Mouse (Mus musculus) frontal cortex, postnatal 36 days (tissue): ENCODE measurements around the gene Rad21l.

Source experiments
- DNase-seq, 2 experiments: peaks; one replicate each; pipeline ENCODE4 v3.0.0; 2022; ENCODE audit warnings: low spot score in 2 of 2

The Rad21l gene

DNA sequence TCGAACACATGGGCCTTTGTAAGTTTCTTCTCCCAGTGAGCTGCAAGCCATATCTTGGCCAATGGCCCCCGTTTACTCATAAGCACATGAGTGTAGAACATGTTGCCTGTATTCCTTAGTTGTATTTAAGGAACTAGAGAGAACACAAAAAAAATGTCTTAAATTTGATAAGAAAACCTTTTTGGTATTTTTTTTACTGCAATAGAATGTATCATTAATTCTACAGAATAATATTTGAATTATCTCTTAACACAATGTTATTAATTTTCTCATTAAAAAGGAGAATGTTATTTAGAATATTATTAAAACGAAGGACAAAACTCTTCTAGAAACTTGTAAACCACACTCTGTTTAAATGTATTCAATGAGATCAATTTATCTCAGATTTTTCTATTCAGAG is at the start of gene Rad21l:
Rad21l (minus strand) TSS at position 101 of the 400 bp plus-strand sequence.
- no peak for DNase-seq

DNA sequence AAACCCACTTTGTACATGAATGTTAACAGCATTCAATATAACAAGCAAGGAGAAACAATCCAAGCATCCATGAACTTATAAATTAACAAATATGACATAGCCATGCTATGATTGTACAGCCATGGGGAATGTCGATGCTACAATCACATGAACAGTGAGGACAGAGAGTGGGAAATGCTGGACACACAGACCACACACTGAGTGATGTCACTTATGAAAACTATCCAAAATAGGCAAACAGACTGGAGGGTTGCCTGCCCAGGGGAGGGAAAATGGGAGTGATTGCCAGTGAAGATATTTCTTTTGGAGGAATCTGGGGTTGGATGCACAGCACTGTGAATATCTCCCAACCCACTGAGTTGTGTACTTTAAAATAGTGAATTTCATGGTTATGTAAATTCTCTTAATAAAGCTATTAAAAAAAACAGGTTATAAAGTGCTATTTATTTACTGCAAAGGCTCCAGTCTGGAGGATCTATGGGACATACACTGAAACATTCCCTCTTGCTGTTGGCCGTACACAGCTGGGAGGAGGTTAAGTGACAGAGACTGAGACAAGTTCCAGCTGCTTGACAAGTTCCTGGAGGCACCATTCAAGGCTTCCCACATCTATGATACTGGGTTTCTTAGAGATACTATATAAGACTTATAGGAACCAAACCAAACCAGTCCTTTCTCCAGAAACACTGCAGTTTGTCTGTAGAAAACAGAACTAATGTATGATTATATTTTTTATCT is 48.2 kb upstream of the Rad21l start:
- DNase-seq = peak in 1 of 2 experiments; percentile 40

GRCm38 (mm10) chr2:151715526-151715925 is 47.2 kb upstream of the Rad21l start:
- DNase-seq = peak; percentile 25 to 82

DNA sequence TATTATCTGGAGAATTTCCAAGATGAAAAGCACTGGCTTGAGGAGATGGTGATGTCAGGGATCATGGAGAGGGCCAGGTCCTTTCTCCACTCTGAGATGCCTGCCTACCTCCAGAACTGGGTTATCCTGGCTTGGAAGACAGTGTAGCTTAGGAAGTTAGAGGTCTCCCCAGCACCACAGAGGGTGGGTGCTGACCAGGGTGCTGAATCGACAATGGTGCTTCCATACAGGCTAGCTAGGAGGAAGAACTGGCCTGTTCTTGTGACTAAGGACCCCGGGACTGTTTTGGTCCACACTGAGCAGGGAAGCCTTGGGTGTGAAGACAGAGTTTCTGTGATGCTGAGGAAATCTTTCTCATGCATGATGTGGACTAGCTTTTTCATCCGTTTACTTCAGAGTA is 44.3 kb upstream of the Rad21l start:
- no peak for DNase-seq

GRCm38 (mm10) chr2:151702851-151703190 is 34.5 kb upstream of the Rad21l start:
- no peak for DNase-seq

- DNase-seq = peak; percentile 38 to 44
Measured at GRCm38 (mm10) chr2:151702146-151702850, 34.0 kb upstream of the Rad21l start.

GRCm38 (mm10) chr2:151701231-151702145 is 33.2 kb upstream of the Rad21l start, which contains the start of gene Tmem74b:
Gene Tmem74b (plus strand): TSS chr2:151702008.
- no peak for DNase-seq

DNA sequence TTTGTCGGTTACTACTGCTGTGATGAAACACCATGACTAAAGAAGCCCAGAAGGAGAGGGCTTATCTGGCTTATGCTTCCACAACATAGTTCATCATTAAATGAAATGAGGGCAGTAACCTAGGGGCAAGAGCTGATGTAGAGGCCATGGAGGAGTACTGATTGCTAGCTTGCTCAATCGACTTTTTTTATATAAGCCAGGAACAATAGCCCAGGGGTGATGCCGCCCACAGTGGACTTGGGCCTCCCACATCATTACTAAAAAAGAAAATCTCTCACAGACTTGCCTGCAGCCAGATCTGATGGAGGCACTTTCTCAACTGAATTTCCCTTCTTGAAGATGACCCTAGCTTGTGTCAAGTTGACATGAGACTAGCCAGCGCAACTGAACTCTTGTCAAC is 14.6 kb upstream of the Rad21l start:
- no peak for DNase-seq

- peak in 1 of 2 experiments; percentile 34 for DNase-seq
Measured at GRCm38 (mm10) chr2:151682357-151682756, 14.0 kb upstream of the Rad21l start.

- peak in 1 of 2 experiments; percentile 20 for DNase-seq
Measured at GRCm38 (mm10) chr2:151676234-151676633, 7.9 kb upstream of the Rad21l start.

GRCm38 (mm10) chr2:151670968-151671329 is 2.6 kb upstream of the Rad21l start:
- DNase-seq = no peak

DNA sequence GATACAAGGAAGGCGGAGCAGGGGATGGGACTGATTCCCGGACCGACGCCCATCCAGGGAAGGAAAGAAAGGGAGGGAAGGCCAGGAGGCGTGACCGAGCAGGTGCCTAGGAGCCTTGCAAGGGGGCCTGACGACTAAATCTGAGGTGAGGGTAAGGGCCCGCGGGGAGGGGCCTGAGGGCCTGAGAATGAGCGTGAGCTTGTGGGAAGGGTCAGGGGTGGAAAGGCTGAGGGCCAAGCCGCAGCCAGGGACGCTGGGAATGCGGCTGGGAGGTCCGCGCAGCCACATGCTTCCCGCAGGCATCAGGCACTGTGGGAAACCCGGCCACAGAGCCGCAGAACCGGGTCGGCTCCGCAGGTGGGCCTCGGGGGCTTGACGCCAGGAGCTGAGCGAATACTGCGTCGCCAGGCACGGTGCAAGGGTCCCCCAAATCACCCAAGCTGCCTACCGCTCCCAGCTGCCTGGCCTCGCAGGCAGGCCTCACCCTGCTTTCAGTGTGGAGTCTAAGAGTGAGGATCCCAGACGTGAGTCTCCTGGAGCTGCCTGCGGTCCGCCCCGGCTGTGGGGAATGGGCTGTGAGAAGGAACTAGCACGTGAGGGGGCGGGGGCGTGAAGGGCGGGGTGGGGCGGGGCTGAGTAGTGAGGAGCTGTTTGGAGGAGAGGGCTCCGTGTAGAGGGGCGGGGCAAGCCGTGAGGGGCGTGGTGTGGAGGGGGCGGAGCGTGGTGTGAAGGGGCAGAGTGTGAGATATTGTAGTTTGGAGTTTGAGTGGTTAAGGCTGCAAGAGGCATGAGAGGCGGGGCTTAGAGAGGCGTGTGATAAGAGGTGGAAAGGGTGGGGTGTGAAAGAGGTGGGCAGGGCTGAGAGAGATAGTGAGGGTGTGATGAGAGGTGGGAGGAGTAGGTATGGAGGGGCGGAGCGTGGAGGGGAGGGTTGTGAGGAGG is 2.0 kb upstream of the Rad21l start:
- no peak for DNase-seq

- DNase-seq = no peak
Measured at GRCm38 (mm10) chr2:151652053-151652452, 16.3 kb downstream of the Rad21l start.

GRCm38 (mm10) chr2:151636015-151636402 is 32.3 kb downstream of the Rad21l start:
- DNase-seq = no peak

DNA sequence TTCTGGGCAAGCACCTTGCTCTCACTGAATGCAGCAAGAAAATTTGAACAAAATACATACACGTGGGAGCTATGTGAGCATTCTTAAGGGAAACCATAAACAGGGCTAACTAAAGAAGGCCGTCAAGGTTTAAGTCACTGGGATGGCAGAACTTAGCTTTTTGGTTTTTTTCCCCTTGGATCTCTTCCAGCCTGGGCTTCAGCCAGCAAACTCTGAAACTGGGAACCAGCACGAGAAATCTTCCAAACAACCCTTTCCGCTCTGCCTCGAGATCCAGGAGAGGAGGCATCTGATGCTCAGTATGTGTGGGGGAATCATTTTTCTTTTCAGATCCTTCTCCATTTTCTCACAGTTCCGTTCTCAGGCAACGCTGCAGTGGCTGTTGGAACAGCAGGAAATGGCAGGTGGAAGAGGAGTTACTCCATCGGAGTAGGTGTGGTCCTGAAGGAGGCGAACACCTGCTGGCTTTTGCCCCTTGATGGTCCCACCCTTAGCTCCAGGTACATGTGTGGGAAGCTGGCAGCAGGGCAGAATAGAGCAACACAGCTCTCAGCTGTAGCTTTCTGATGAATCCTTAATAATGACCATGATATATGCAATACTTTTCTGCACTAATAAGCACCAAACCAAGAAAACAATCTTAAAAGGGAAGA is 32.8 kb downstream of the Rad21l start:
- no peak for DNase-seq

DNA sequence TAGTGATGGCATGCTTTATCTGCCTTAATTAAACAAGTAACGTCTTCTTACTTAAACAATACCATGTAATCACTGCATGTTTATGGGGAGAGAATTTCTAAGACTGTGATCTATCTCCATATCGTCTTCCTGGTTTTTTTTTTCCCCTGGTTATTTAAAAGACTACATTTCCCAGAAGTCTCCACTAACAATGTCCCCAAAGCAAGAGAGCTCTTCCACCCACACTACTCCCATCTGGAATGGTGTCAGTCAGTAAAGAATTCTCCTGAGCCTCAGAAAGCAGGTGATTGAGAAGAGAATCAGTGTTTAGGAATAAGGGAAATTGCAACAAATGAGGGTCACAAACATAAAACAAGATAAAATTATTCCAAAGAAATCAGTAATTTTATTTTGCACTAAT is 33.4 kb downstream of the Rad21l start:
- no peak for DNase-seq

- no peak for DNase-seq
Measured at GRCm38 (mm10) chr2:151632982-151633381, 35.4 kb downstream of the Rad21l start.

DNA sequence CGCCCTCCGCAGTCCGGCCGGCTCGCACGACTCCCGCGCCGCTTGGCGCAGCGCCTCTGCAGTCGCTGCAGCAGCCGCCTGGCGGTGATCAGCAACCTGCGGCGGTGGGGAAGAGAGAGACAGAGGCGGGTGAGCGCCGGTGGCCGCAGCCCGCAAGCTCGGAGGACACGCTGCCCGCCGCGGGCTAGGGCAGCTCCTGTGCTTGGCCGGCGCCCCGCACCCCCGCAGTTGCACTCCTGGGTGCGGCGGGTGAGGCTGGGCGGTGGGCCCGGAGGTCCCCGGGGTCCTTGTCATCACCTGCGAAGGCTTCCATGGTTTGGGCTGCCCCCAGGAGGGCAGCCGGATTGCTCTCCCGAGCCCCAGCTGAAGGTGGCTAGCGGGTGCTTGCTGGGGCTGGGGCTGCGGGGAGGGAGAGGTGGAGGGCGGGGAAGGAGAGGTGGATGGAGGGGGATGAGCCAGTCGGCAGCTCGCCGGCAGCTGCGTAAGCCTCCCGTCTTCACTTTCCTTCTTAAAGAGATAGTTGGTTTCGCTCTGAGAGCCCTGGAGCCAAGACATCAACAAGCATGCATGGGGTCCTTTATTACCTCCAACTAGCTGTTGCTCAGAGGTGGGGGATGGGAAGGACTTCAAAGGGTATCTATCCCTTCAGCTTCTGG is 36.0 kb downstream of the Rad21l start, which contains the start of gene Snph:
Snph (minus strand) TSS at position 435 of the 656 bp plus-strand sequence.
- DNase-seq = peak; percentile 73 to 83

GRCm38 (mm10) chr2:151631406-151632158 is 36.8 kb downstream of the Rad21l start:
- DNase-seq = no peak
